Mouse (Mus musculus) layer of hippocampus, adult 8-10 months (tissue): Measurements from ENCODE around the gene Uroc1. TPM values are rescaled to one million over a fixed set of nuclear protein-coding genes. Genes with fewer than 3 reads are reported as not detected.

Source experiments
- DNase-seq, 2 experiments: peaks; one replicate each; pipeline ENCODE4 v3.0.0; 2022; ENCODE audit warnings: low spot score in 2 of 2
- total RNA-seq, 4 experiments: library from RNA; stranded (reverse); gene quantifications; 2 replicates each; pipeline ENCODE4 v1.2.4; 2022

Gene Uroc1
- not detected for total RNA-seq

DNA sequence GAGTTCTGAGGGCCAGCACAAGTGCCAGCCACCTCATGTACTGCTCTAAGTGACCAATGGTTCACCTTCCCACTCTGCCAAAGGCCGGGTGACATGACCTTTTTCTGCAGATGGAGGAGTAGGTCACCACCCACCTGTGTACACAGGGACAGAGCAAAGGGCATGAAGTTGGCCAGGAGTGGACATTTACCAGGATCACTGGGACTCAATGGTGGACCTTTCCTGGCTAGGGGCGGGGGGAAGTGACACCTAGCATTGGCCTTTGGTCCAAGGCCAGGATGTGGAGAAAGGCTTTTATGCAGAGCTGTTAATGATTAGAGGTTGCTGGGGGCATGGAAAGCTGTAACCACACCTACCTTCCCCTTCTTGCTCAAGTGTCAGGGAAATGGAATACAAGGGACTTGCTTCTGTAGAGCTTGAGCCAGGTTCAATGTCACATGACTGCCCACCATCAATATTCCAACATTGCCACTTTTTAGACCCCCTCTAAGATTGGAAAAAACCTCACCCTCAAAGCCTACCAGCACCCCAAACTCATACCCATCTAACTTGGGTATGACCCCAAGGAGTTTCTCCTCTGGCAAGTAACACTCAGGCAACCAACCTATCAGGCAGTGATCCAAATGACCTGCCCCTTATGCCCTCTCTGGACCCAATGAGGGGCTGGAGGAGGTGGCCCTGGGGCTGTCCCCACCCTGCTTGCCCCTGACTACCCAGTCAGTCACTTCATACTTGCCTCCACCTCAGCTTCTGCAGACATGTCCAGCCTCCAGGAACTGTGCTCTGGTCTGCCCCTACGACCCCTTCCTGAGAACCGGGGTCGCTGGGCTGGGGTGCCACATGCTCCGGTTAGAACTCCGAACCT lies at the start of gene Uroc1:
TSS of gene Uroc1 (plus strand) at position 724 of the 865 bp plus-strand sequence.
- no peak for DNase-seq

DNA sequence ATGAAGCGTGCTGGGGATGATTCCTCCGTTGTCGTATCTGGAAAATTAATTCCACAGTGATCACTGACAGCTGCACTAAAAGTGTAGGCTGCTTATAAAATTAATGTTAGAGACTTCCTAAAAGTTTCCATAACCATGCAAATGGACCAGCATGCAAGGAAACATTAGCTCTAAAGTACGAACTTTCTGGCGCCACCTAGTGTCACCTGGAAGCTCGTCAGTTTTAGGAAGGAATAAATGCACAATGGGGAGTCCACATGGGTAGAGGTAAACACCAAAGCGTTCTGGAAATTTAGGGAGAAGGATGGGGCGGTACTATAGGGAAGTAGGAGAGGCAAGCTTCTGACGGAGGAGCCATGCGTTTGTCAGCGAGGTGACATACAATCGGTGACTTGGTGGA lies 44.8 kb upstream of the Uroc1 start:
- DNase-seq: peak; percentile 11 to 22

DNA sequence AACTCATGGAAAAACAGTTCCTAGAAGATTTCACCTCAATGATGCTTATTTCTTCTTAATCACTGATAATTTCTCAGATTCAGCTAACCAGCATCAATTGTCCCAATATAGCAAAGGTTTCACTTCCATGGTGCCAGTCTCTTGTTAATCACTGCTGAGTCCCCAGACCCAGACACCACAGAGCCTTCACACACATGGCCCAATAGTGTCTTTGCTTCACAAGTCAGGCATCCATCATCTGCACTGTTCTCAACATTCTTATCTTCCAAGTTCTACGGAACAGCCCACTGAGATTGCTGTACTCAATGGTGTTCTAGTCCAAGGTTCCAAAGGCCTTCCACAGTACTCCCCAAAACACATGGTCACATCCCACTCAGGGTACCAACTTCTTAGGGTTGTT lies 32.2 kb upstream of the Uroc1 start, which contains the start of gene BC048671:
TSS of gene BC048671 (plus strand) at position 301 of the 400 bp plus-strand sequence.
- DNase-seq: no peak

DNA sequence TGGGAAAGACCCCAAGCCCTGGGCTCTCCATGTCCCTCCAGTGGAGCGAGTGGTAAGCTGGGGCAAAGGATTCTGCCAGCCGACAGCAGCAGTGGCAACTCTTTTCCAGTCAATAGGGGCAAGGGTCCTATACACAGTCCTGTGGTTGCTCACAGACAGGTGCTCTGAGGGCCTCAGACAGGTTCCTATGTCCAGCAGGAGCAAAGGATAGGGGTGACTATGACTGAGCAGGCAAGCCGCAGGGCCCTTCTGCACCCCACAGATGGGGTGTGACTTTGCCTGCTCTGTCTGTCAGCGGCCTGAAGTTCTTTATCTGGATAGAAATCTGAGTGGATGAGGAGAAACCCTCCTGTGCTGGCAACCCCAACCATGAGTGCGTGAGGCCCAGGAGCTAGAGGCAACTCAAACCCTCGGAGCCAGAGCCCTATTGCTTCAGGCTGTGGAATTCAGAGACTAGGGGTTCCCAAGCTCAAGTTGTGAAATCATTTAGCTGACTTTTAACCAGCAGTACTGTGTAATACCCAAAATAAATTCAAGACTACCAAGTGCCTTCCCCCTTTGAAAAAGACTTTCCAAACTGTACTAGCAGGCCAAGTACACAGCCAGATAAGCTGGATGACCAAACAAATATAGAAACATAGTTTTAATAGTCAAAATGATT lies 26.6 kb upstream of the Uroc1 start:
- DNase-seq: no peak

DNA sequence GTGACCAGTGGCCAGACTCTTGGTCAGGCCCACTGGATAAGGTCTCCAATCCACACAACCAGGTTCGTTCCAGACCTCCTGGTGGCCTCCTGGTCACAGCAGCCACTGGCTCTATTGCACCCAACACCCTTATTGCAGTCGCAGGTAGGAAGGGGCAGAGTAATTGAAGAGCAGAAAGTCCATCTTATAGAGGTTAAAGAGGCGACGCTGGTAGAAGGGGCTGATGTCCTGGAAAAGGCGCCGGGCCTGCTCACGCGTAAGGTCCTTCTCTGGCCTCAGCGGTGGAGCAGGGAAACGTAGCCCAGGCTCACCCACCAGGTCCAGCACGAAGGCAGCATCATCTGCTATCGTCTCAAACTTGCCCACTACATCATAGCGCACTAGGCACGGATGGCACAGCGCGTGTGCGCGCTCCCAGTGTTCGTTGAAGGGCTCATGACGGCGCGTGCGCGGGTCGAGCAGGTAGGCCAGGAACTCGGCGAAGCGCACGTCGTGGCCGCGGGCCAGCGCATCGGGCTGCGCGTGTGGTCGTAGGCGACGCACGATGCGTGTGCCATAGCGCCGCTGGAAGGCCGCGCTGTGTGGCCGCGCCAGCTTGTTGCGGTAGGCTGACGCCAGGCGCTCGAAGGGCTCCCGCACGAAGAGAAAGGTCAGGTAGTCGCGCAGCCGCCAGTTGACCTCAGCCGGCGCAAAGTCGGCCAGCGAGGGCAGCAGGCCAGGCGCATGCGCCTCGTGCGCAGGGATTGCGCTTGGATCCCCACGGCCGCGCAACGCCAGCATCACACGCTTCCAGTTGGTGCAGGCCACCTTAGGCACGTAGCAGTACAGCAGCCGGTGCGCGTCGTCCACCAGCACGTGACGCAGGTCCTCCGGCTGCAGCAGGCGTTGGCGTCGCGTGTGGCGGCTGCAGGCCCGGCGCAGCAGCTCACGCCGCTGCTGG lies 24.0 kb upstream of the Uroc1 start:
- no peak for DNase-seq

DNA sequence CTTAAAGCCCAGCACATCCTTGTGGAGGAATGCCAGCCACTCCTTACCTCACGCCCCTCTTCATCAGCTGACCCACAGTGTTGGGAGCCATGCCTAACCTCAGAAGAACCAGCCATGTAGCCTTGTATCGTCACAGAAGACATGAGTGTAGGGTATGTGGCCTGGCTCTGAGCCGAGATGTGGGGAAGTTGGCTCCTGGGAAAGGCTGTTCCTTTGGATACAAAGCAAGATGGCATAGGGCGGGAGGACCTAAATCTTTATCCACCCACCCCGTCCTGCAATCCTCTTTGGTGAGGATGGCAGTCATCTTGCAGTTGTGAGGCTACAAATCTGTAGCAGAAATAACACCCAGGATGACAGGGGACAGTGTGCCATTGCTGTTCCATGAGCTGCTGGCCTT lies 17.1 kb upstream of the Uroc1 start:
- DNase-seq: no peak

DNA sequence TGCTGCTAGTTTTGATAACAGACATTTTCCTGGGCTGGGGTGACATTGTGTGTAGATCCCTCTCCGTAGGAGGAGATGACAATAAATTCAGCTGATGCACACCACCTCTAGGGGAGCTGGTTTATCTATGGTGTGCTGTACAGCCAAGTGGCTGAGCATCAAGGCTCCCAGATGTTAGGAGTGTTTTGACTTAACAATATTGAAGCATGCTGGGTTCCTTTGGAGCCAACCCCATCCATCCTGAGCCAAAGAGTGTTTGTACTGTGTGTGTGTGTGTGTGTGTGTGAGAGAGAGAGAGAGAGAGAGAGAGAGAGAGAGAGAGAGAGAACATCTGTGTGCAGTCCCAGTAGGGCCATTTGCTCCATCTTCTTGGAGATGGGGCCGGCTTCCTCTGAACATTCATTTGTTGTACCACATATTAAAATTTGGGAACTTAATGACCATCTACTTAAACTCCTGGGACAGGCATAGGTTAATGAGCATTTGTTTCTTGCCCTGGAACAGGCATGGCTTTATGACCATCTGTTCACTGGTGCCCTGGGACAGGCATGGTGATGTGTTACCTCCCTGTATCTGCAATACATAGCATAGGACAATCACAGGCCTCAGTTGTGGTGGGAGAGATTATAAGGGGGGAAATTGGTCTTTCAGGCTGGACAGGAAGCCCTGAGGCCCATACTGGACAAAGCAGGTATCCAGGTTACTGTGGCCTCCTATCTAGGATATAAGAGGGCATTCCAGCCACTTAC lies 15.4 kb upstream of the Uroc1 start:
- DNase-seq: no peak

DNA sequence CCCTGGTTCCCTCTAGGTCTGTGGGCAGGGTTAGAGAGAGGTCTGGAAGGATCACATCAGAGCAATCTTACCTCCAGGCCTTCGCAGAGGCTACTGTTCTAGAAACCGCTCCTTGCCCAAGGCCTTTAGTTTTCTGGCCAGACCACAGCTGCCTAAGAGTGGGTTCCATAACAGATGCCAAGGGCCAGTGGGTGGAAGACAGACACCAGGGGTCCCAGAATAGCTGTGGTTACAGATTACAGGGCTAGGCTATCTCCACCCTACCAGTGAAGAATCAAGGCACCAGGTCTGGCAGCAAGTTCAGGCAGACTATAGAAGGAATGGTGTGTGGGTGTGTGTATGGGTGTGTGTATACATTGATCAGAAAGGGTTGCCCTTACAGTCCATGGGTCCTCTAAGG lies 14.1 kb upstream of the Uroc1 start:
- no peak for DNase-seq

DNA sequence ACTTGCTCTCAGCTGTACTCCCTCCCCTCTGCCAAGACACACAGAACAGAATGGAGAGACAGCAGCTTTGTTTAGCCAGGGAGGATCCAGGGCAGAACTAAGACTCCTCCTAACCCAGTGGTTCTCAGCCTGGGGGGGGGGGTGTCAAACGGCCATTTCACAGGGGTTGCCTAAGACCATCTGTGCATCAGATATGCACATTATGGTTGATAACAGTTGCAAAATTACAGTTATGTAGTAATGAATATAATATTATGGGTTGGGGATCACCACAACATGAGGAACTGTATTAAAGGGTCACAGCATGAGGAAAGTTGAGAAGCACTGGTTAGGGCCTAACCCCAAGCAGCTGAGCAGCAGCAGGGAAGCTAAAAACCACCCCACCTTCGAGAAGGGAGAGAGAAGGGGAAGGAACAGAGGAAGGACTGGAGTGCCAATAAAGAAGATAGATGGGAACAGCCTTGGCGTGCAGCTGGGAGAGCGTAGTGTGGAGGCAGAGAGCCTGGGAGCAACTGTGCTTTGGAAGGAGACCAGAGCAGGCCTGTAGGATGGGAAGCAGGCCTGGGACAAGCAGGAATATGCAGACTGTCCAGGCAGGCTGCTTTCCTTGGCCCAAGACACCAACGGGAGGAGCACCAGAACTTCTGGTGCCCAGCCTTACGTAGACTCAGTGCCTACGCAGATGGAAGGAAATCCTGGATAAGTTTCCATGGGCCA lies 13.5 kb upstream of the Uroc1 start:
- DNase-seq: peak in 1 of 2 experiments; percentile 20

DNA sequence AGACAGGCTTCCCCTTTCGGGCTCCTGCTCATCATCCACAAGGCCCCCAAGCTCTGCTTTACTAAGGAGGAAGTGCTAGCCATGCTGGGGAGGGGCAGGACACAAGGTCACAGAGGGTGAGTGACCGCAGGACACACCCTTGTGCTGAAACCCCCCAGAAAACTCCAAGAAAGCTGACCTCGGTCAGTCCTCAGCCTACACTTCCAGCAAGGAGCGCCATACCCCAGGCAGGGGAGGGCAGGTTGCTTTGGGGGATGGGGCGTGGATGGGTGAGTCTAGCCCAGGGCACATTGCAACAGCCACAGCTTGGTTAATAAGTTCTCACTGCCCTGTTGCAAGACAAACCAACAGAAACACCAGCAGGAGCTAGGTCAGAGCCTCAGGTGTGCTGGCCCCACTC lies 12.7 kb upstream of the Uroc1 start:
- DNase-seq: no peak

DNA sequence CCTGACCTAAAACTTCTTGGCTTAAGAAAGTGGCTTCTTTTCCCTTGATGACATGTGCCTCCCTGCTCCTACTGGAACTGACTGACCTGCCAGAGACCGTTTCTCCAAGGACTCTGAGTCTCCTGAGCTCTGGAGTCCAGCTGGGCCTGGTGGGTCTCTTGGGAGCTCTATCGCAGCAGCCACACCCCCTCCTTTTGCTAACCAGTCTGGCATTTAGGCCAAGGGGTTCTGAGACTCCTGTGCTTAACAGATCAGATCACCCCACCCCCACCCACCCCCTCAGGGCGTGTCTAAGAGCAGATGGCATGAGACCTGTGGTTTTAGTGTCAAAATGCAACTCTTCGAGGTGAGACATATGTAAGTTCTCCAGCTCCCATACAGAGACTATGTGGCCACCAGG lies 11.3 kb upstream of the Uroc1 start:
- DNase-seq: no peak

DNA sequence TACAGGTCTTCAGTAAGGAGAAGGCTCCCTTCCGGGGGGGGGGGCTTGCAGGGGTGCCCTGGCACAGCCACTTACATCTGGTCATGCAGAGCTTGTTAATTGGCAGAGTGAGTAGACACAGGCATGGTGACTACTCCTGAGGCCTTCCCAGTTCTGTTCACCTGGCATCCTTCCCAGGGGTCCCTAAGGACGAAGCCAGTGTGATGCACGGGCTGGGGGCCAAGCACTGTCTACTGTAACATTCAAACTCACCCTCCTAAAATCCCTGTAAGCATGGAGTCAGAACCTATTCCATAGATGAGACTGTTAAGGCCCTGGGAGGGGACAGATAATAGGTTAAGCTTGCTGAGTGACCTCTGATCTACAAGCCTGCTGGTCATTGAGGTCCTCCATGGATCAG lies 9.1 kb upstream of the Uroc1 start:
- DNase-seq: no peak

DNA sequence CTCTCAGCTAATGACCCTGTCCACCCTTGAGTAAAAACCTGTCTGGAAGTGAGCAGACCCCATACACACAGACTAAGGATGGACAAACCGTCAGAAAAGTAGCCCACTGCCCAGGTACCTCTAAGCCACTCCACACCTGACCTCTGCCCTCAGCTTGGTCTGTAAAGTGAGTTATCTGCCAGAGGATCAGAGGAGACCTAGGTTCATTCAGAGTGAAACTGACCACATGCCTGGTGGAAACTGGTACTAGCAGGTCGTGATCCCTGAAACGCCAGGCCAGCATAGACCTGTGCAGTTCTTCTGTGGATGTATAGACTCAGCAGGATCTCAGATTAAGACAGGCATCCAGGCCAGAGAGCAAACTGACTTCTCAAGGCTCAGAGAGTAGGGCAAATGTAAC lies 8.6 kb upstream of the Uroc1 start:
- no peak for DNase-seq

DNA sequence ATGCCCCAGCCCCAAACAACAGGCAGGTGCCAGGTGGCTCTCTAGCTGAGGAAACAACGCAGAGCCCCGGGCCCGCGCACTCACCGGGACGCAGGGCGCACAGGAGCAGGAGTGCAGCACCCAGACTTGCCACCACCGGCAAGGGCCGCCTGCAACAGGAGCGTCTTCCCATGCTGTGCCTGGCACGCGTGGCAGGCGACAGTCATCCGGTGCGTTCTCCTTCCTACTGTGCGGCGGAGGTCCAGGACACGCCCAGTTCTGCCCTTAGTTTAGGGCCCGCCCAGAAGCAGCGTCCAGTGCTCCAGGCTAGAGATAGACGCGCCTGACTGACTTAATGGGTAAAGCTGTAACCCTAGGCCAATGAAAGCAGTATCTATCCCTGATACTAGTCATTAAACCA lies 8.1 kb upstream of the Uroc1 start, which contains the start of gene Chst13:
TSS of gene Chst13 (minus strand) at position 195 of the 400 bp plus-strand sequence.
- DNase-seq: no peak

DNA sequence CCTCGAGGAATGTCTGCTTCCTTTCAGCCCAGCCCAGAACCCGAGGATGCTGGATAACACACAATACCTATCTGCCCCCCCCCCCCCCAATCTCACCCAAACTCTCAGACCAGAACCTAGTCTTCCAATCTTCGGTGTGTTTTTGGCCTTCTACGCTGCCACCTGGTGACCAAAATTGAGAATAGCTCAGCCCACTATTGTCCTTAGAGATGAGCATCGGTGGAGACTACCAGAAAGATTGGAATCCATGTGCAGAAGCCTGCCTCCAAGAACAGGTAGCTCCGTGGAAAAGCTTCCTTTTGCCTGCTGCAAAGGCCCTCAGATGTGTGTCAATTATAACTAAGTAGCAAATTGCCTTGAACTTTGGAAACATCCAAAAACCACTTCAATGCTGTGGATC lies 5.4 kb upstream of the Uroc1 start:
- peak in 1 of 2 experiments; percentile 44 for DNase-seq

DNA sequence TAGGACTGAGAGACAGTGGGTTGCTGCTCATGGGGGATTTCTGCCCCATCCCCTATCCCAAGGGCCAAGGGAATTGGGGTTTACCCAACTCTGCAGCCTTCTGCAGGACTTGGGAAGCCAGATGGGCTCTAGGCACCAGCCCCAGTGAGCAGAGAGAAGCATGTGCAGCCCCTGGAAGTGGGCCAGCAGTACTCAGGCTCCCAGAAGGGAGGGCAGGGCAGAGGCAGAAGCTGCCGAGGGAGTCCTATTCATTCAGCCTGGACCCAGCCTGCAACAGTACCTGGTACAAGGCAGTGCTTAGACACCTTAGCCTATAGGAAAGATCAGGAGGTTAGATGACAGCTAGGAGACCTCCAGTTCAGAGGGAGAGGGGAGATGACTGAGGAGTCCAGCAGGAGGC lies 3.1 kb upstream of the Uroc1 start:
- DNase-seq: peak; percentile 75 to 79

DNA sequence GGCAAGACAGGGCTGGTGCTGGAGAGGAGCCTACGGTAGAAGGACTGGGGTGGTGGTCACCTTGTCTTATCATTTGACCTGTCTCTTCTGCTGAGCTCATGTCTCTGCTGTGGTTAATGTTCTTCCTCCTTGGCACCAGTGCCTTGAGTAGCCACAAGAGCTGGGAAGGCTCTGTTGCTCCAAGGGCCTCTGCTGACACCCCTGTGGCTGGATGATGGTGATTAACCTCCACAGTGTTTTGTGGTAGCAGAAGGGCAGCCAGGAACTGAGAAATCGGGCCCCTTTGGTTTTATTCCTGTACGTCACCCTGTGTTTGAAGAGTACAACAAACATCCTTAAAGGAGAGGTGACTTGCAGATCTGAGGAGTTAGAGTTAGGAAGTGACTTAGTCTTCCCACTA lies 1.2 kb downstream of the Uroc1 start:
- no peak for DNase-seq

DNA sequence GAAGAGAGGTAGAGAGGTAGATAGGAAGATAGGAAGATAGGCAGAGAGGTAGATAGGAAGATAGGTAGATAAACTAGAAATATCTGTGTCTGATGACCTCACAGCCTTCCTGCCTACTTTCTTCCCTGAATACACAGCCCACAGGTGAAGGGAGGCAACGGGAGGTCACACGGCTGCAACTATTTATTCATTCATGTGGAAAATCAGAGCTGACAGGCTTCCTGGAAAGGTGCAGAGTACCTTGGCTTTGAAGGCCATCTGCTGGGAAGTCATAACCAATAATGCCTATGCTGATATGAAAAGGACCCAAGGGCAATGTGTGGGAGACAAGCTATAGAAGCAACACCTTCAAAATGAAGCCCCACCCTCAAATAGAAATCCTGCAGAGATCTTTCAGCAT lies 9.3 kb downstream of the Uroc1 start:
- no peak for DNase-seq

DNA sequence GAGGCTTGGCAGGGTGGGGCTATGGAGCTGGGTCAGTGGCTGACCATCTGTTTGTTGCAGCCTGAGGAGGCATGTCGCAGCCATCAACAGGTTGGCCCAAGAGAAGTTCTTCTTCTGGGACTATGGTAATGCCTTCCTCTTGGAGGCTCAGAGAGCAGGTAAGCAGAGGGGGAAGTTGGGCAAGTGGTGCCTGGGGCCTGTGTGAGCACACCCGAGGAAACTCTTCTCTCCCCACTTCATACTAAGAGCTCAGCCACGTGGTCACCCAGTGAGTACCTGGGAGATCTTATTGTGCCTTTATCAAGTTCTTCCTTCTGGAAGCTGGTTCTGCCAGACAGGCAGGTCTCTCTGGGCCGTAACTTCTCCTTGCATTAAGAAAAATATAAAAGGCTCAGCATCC lies 14.1 kb downstream of the Uroc1 start:
- no peak for DNase-seq

DNA sequence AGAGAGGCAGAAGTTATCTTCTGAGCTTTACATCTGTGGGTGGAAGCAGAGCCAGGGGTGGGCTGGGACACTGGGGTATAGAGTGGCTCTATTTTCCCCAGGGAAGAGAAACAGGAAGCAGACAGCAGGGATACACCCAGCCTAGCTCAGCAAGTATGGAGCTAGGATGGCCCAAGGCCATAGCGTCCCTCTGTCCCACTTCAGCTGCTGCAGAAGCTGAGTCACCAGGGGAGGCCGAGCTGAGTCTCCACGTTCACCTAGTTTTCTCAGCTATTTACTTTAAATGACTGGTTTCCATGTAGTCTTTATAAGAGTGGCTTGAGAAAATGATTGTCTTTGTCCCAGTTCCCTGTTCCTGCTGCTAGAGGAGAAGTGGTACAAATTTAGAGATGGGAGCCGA lies 15.4 kb downstream of the Uroc1 start:
- DNase-seq: no peak
